Mouse (Mus musculus) heart, postnatal 14 days (tissue): ENCODE results near the gene Acrbp. TPM values are rescaled to one million over a fixed set of nuclear protein-coding genes. Genes with fewer than 3 reads are reported as not detected.

Source experiments
- DNase-seq, 2 experiments: peaks; one replicate each; pipeline ENCODE4 v3.0.0; 2021 to 2022
- intact Hi-C: fragments of 180-260 bp; cut with DNase I; formaldehyde crosslinking; loops from one replicate; pipeline ENCODE4 v1.15.1; 2025
- microRNA-seq, 2 experiments: library from miRNA; unstranded; fragments of <30 nt; microRNA quantifications; one replicate each; pipeline ENCODE4 v1.2.0; 2021 to 2022
- total RNA-seq, 2 experiments: library from RNA; stranded (reverse); gene quantifications; 2 replicates each; pipeline ENCODE4 v1.2.3; 2021

Acrbp gene
- total RNA-seq, 2 experiments from 2014 or later = 3.8 to 4.5 TPM

DNA sequence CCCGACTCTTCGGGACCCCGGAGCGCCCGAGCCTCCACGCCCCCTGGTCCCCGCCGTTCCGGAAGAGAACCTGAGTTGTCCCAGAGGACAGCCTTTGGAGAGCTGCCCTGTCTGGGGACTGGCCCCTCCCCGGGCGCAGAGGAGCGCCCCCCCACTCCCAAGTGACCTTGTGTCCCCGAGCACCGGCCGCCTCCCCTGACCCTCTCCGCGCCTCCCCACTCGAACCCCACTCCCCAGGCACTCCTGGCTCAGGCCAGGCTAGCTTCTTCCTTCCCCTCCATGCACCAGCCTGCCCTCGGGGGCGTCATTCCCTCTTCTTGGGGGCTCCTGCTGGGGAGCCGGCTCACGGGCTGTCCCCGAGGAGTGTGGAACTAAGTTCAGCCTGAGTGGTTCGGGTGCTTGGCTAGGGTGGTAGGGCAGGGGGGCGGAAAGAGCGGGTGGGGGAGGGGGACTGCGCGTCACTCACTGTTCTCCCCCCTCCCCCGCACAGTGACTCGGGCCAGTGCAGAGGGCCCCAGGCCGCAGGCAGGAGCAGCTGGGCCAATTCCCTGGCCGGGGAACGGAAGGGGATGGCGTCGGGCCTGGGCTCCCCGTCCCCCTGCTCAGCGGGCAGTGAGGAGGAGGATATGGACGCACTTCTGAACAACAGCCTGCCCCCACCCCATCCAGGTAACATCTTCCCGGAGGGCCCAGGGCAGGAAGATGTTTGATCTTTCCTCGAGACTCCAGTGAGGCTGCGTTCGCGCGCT, 47.3 kb downstream of the Acrbp start:
- DNase-seq = peak; percentile 75 to 78
- intact Hi-C loops = no loop called here

DNA sequence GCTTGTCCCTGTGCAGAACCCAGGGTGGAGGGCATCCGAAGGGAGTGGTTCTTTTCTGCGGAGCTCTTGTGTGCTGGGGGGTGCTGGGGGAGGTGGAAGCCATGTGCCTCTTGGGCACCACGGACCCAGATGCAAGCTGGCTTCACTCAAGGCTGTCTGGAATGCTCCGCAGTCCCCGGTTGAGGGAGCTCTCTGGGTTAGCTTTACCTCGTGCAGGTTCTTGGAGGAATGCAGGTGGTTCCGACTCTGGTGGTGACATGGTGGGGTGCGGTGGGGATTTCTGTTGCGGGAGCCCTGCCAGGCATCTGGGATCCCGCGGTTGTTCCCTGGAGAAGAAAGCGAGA, 47.8 kb downstream of the Acrbp start:
- intact Hi-C loops = no loop called here
- DNase-seq = no peak

DNA sequence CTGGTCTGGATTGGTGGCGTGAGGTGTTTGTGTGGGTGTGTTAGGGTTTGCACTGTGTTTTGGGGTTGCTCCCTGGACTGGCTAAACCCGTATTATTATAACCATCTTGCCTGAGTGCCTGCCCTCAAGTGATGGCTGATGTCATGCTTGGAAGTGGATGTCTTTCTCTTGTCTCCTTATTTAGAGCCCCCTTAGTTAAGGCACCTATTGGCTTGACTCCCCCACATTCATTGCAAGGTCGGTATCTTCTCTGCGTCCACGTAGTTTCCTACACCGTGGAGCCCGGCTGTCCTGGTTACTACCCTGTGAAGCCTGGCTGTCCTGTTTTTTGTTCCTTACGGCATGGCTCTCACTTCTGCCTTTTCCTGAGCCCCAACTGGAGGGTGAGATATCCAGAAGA, 48.5 kb downstream of the Acrbp start:
- intact Hi-C loops = no loop called here
- no peak for DNase-seq

DNA sequence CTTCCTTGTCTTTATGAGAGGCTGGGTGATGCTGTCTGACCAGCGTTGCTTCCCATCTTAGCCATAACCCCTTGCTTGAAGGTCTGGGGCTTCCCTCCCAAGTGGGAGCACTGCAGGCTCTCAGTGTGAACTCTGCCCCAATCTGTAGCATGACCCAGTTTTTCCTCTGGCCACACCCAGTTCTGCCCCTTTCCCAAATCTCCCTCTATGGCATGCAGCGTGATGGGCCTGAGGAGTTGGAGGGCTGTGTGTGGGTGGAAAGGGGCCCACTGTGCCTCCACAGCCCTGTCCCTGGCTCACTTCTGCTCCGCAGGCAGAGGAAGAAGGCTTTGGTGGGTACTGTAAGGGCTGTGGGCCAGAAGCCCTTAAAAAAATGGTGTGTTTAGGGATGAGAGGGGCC, 49.0 kb downstream of the Acrbp start:
- DNase-seq = no peak

DNA sequence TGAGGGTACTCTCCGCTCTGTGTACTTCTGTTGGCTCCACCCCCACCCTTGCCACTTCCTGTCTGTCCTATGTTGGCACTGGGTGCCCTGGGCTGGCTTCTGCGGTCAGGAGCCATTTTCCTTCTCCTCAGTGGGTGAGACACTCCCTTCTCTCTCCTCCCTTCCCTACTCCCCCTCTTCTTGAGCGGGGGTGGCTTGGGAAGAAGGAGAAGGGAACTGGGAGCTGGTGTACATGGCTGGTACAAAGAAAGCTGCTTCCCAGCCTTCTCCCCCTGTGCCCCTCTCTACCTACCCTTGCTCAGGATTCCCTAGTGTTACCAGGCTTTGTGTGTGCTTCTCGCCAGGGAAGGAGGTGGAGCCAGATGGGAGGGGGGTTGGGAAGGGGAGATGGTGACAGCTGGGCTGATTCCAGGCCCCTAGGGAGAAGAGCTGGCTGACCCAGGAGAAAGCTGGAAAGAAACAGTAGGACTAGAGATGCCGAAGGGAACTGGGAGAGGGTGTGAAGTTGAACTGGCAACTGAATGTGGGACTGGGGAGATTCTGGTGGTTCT, 50.0 kb downstream of the Acrbp start:
- intact Hi-C loops = no loop called here
- peak; percentile 48 to 65 for DNase-seq

More for the DNA sequence above, 49.0 kb downstream of the Acrbp start:
- intact Hi-C loops = no loop called here

DNA sequence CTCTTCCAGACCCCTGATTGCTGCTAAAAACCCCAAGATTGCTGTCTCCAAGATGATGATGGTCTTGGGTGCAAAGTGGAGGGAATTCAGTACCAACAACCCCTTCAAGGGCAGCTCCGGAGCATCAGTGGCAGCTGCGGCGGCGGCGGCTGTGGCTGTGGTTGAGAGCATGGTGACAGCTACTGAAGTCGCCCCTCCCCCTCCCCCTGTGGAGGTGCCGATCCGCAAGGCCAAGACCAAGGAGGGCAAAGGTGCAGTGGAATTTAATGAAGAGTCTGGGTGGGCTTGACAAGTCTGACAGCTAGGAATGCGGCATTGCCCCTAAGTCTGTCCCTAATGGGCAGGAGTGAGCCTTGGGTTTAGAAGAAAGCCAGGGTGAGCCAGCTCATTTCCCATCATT, 52.0 kb downstream of the Acrbp start:
- no peak for DNase-seq
- intact Hi-C loops = loop anchor here (5.0 kb wide), 1 partner anchor 41 kb away; no protein-coding TSS in a partner anchor

DNA sequence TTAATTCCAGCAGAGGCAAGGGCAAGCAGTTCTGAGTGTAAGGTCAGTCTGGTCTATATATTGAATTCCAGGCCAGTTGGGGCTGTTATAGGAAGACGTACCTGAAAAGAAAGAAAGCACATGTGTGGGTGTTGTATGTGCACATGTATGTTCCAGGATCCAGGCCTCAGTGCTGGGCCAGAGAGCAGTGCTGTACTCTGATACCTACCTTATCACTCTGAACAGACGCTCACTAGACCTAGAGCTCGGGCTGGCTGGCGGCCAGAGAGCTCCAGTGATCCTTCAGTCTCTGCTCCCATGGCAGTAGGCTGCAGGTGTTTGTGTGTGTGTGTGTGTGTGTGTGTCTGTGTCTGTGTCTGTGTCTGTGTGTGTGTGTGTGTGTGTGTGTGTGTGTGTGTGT, 54.7 kb downstream of the Acrbp start:
- DNase-seq = peak in 1 of 2 experiments; percentile 17
- intact Hi-C loops = loop anchor here (5.0 kb wide), 1 partner anchor 38 kb away; no protein-coding TSS in a partner anchor

DNA sequence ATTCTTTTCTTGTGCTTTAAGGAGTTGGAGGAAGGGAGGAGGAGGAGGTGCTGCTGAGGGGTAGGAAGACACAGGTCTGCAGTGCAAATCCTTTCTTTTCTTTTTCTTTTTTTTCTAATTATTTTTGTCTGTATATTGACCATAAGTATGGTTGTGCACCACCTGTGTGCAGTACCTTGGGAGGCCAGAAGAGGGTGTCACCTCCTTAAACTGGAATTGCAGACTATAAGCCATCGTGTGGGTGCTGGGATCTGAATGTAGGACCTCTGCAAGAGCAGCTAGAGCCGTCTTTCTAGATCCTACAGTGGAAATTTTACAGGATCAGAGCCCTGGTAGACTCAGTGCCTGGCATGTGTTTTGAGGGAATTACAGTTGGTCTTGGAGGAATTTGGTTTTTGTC, 58.2 kb downstream of the Acrbp start:
- no peak for DNase-seq
- intact Hi-C loops = no loop called here

DNA sequence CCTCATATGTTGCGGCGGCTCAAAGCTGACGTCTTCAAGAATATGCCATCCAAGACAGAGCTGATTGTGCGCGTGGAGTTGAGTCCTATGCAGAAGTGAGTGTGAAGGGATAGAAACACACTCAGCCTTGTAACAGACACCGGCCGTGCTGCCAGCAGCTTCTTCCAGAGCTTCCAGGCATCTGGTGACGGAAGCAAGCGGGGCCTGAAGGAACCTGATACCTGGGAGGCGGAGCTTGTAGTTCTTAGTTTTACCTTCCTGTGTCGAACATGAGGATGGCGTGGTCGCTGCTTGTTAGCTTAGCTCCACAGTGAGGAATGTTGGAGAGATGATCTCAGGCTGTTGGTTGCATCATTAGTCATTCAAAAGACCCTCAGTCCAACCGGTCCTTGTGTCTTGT, 59.9 kb downstream of the Acrbp start:
- intact Hi-C loops = no loop called here
- DNase-seq = no peak

DNA sequence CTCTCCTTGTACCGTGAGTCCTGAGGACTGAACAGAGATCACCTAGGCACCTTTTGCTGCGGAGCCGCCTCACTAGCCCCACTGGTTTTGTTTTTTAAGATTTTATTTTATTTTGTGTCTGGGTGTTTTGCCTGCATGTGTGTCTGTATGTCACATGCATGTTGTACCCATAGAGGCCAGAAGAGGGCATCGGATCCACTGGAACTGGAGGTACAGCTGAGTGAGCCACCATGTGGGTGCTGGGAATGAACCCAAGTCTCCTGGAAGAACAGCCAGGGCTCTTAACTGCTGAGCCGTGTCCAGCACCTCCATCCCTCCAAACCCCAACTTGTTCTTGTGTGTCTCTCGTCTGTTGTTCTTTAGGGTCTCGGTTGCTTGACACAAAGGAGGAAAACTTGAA, 61.4 kb downstream of the Acrbp start:
- intact Hi-C loops = loop anchor here (2.0 kb wide), 1 partner anchor 14 kb away; no protein-coding TSS in a partner anchor
- peak in 1 of 2 experiments; percentile 52 for DNase-seq

DNA sequence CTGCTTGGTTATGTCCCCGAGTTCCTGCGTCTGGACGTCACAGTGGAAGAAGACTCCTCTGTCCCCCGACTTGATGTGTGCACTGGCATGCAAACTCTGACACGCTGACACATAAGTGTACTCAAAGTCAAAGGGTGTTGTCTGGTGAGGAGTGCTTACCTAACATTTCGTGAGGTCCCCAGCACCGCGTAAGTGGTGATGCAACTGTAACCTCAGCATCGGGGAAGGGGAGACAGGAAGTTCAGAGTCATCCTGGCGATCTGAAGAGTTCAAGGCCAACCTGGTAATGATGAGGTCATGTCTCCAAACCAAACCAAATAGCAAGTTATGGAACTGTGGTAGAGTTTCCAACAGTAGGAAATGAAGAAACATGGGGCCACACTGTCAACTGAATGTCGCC, 63.1 kb downstream of the Acrbp start:
- intact Hi-C loops = no loop called here
- no peak for DNase-seq

Small RNAs within 50 kb of the gene (microRNA-seq; reads per million reads assigned to microRNA genes)
- gene Mir7045 = 0 to 1.8 reads per million in 2 experiments

Other genes with a start within 250 kb of the Acrbp start
- 1 to 10 TPM; 3.2 to 3.5 TPM for gene Spsb2, start 241.0 kb upstream of the Acrbp start, total RNA-seq
- gene Tpi1, start 235.4 kb upstream of the Acrbp start, total RNA-seq = 100 to 1,000 TPM; 772 to 817 TPM
- gene Usp5, start 220.2 kb upstream of the Acrbp start, total RNA-seq = 10 to 100 TPM; 78.2 TPM
- gene Cdca3, start 220.1 kb upstream of the Acrbp start, total RNA-seq = 1 to 10 TPM; 3.5 to 9.6 TPM
- 1 to 10 TPM; 2.8 to 3.3 TPM for gene Gnb3, start 209.4 kb upstream of the Acrbp start, total RNA-seq
- gene P3h3, start 191.9 kb upstream of the Acrbp start, total RNA-seq = 10 to 100 TPM; 17.9 to 19.5 TPM
- gene Gpr162, start 185.7 kb upstream of the Acrbp start, total RNA-seq = 1 to 10 TPM; 1.8 to 2.4 TPM
- 10 to 100 TPM in 1 of 2 experiments, 1 to 10 TPM in 1; 1.2 to 12.3 TPM for gene Cd4, start 161.5 kb upstream of the Acrbp start, total RNA-seq
- gene Lag3, start 138.0 kb upstream of the Acrbp start, total RNA-seq = under 1 TPM; 0.62 to 0.80 TPM
- 100 to 1,000 TPM; 369 to 378 TPM for gene Ptms, start 129.6 kb upstream of the Acrbp start, total RNA-seq
- 100 to 1,000 TPM; 214 to 217 TPM for gene Mlf2, start 118.3 kb upstream of the Acrbp start, total RNA-seq
- 10 to 100 TPM; 90.1 to 99.6 TPM for gene Cops7a, start 84.2 kb upstream of the Acrbp start, total RNA-seq
- under 1 TPM; 0.60 to 0.66 TPM for gene Pianp, start 53.0 kb upstream of the Acrbp start, total RNA-seq
- gene Zfp384, start 40.5 kb upstream of the Acrbp start, total RNA-seq = 10 to 100 TPM; 24.4 to 24.8 TPM
- 10 to 100 TPM; 40.6 to 41.9 TPM for gene Ing4, start 9.9 kb upstream of the Acrbp start, total RNA-seq
- under 1 TPM; 0.41 to 0.83 TPM for gene Lpar5, start 18.2 kb downstream of the Acrbp start, total RNA-seq
- 100 to 1,000 TPM; 141 to 145 TPM for gene Chd4, start 46.3 kb downstream of the Acrbp start, total RNA-seq
- 10 to 100 TPM; 16.2 to 19.9 TPM for gene Nop2, start 82.2 kb downstream of the Acrbp start, total RNA-seq
- gene Iffo1, start 95.6 kb downstream of the Acrbp start, total RNA-seq = 10 to 100 TPM in 1 of 2 experiments, 1 to 10 TPM in 1; 10.0 to 16.1 TPM
- gene Gapdh, start 116.8 kb downstream of the Acrbp start, total RNA-seq = 1,000 to 10,000 TPM; 3,924 to 4,148 TPM
- 10 to 100 TPM; 28.1 to 33.4 TPM for gene Ncapd2, start 142.0 kb downstream of the Acrbp start, total RNA-seq
- 100 to 1,000 TPM; 279 to 289 TPM for gene Mrpl51, start 142.1 kb downstream of the Acrbp start, total RNA-seq
- 1 to 10 TPM; 9.3 to 9.8 TPM for gene Vamp1, start 165.9 kb downstream of the Acrbp start, total RNA-seq
- gene Tapbpl, start 182.2 kb downstream of the Acrbp start, total RNA-seq = 1 to 10 TPM; 4.0 to 4.3 TPM
- gene Cd27, start 187.3 kb downstream of the Acrbp start, total RNA-seq = 1 to 10 TPM in 1 of 2 experiments, under 1 TPM in 1; 0.91 to 7.5 TPM
- not detected for gene Tuba3a, start 236.4 kb downstream of the Acrbp start, total RNA-seq